Mouse (Mus musculus): ENCODE measurements around the gene Gm21974. TPM values are rescaled to one million over a fixed set of nuclear protein-coding genes. Genes with fewer than 3 reads are reported as not detected.
"Not testable (repeated sequence)": the region's sequence is repeated elsewhere in the genome, so short reads cannot be mapped to it uniquely, and the experiment has no call there.

Gene Gm21974
- not detected for total RNA-seq (2021)
- long read RNA-seq, experiment 1, partial matches to known transcripts = 0 of 3 reads
- long read RNA-seq, experiment 1, other reads (novel, unspliced or antisense) = 3 of 3 reads
- long read RNA-seq, experiment 2, partial matches to known transcripts = 0 of 1 reads
- long read RNA-seq, experiment 2, other reads (novel, unspliced or antisense) = 1 of 1 reads

DNA sequence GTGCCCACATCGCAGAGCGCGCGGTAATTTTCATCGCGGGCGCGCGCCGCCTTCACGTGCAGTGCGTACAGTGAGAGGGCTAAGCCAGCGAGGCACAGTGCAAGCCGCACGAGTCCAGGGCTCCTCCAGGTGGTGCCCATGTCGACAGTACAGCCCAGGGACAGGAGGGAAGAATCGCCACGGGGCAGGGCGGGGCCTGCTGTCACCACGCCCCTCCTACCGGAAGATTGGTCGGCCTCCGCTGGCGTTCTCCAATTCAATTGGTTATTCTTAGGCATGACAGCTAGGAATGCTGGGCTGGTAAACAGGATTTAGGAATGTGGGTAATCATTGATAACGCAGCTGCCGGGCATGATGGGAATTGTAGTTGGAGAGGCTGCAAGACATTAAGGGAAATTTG lies at the start of gene Gm21974, which contains the start of gene Vkorc1:
TSS of gene Gm21974 (minus strand) at position 13 of the 400 bp plus-strand sequence.
TSS of gene Vkorc1 (minus strand) at position 176 of the 400 bp plus-strand sequence.
- peak; percentile 91 for DNase-seq (ENCODE audit: low spot score in 2 of 2)

DNA sequence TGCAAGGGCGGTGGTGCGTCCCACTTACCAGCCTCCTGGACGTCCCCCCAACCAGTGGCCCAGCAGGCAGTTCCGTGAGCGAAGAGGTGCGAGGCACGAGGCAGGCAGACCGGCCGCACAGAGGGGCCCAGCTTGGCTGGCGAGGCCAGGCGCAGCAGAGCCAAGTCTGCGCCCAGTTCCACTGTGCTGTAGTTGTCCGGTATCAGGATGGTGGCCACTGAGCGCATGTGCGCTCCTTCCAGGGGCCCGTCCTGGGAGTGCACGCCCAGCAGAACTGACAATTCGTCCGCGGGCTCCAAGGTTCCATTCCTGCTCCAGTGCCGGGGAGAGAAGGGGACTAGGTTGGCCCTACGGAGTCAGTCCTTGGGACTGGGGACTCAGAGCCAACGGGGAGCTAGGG lies 49.4 kb upstream of the Gm21974 start:
- DNase-seq (ENCODE audit: low spot score in 2 of 2) = no peak

DNA sequence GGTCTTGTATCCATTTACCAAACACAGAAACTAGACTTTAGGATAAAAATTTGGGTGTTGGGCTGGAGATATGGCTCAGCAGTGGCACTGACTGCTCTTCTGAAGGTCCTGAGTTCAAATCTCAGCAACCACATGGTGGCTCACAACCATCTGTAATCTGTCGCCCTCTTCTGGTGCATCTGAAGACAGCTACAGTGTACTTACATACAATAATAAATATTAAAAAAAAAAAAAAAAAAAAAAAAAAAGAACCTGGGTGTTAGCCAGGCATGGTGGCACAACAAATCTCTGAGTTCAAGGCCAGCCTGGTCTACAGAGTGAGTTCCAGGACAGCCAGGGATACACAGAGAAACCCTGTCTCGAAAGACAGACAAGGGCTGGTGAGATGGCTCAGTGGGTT lies 46.8 kb upstream of the Gm21974 start:
- DNase-seq (ENCODE audit: low spot score in 2 of 2) = not testable (repeated sequence)

DNA sequence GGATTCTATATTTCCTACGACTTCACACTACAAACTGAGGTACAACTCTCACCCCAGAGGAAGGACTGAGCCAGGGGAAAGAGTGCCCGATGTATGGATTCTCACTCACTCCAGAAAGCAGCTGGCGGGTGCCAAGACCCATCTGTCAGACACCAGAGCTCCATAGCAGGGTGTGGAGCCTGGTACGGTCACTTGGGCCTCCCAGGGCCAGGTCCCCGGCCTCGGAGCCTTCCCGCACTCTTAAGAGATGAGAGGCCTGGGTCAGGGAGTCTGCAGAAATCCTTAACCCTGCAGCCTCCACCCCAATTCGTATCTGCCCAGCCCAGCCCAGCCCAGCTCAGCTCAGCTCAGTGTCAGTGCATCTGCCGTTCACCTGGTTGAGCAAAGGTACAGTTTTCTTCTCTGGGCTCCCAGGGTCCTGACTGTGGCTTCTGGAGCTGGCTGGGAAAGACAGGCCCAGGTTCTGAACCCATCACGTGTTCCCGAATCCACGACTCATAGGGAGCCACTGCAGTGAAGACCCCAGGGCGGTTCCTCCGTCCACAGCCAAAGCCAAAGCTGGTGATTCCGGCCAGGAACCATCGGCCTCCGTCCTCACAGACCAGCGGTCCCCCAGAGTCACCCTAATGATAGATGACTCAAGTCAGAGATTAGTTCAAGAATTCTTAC lies 41.1 kb upstream of the Gm21974 start:
- DNase-seq (ENCODE audit: low spot score in 2 of 2) = no peak

DNA sequence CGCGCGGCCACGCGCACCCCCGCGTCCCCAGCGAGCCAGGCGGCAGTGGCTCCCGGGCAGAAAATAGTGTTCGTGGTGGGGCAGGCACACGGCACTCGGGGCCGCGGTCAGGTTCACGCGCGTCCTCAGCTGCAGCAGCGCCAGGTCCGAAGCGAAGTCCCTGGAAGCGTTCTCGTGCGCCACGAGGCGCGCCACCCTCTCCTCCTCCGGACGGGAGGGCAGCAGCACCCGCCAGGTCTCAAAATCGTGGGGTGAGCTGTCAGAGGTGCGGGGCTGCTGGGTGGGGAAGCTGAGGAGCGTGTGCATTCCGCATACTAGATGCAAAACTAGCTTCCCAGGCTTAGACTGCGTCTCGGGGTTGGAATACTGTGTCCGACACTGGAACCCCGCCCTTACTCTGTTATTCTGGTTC lies 40.5 kb upstream of the Gm21974 start:
- DNase-seq (ENCODE audit: low spot score in 2 of 2) = no peak

DNA sequence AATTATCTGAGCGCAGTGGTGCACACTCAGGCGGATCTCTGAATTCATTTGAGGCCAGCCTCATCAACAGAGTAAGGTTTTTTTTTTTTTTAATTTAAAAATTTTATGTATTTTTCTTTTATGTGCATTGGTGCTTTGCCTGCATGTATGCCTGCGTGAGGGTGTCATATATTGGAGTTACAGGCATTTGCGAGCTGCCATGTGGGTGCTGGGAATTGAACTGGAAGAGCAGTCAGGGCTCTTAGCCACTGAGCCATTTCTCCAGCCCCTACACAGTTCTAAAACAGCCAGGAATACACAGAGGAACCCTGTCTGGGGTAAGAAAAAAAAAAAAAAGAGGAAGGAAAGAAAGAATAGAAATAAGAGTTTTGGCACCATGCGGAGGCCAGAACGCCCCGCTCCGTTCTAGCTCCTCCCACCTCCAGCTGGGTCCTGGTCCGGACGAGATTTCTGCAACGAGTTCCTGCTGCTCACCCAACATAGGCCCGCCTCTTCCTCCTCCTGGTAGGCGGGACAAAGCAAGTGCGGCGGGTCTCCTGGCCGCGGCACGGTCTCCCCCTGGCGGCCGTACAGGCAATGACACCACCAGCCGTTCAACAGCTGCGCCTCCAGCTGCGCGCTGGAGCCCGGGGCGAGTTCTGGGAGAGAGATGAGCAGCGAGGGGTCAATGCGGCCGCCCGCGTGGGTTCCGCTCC lies 39.9 kb upstream of the Gm21974 start:
- DNase-seq (ENCODE audit: low spot score in 2 of 2) = peak; percentile 95

DNA sequence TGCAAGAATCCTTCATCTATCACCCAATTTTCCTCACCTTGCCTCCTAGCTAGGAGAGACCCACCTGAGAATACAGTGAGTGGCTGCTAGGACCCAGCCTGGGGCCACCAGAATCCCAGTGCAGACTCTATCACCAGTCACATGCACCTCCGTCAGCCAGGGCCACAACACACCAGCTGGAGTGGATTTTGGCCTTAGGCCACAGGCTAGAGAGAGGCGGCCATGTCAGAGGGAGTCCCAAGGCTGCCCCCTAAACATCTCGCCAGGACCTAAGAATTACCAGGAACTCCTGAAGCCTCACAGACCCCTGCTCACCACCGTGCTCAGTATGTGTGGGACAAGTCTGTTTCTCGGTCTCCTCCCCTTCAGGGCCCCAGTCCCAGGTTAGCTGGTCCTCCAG lies 38.8 kb upstream of the Gm21974 start:
- no peak for DNase-seq (ENCODE audit: low spot score in 2 of 2)

DNA sequence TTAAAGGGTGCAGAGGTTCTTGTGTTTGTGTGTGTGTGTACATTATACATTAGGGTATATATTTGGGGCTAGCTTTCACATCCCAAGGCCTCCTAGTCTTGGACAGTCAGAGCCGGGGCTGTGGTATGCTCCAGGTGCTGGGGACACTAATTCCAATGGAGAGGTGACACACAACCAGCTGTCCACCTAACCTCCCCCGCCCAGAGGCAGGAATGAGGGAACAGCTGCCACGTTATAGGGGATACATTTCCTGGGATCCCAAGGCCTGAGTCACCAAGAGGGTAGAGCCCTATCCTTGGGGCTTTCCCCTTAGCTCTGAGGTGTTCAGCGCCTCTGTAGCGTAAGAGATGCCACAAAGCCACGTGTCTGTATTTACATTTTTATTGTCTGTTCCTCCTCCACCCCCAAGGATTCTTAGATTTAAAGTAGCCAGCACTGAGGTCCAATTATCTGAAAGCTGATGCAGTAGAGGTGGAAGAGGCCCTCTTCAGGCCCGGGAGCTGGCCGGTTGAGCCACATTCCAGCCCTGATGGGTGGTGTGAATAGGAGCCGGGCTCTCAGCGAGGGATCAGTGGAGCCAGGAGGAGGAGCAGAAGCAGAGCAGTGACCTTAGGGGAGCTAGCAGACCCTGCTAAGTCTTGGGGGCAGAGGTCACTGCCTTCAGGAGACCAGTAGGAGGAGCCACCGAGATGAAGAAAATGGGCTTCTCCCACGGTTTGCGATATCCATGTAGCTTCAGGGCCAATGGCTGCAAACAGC lies 37.2 kb upstream of the Gm21974 start:
- DNase-seq (ENCODE audit: low spot score in 2 of 2) = no peak

DNA sequence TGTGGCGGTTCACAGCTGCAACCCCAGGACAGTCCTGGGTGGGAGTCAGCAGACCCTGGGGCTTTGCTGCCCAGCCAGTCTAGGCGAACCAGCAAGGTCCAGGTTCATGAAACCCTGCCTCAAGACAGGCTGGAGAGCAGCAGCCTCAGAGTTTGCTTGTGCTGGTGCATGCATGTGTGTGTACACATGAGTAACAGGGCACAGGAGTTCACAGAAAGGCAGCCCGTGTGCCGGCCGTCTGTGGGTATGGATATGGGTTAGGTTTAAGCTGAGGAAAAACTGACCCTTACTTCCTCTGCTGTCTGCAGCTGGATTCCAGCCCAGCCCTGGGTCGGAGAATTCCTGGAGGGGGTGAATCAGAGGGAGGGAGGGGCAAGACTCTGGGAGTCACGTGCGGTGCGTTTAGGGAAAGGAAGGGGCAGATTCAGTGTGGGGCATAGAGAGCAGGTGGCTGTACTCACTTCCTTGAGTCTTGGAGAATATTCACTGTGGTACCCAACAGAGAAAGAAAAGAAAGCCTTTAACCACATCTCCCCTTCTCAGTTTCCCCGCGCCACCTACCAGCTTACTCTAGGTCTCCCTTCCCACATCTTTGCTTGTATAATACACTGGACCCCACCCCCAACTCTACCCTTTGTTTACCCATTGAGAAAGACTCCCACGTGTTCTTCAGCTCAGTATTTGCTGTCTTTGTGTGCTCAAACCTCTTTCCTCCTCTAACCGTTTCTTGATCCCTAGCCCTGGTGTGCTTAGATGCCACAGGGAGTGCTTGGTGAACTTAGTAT lies 36.3 kb upstream of the Gm21974 start:
- DNase-seq (ENCODE audit: low spot score in 2 of 2) = peak in 1 of 2 experiments; percentile 32

DNA sequence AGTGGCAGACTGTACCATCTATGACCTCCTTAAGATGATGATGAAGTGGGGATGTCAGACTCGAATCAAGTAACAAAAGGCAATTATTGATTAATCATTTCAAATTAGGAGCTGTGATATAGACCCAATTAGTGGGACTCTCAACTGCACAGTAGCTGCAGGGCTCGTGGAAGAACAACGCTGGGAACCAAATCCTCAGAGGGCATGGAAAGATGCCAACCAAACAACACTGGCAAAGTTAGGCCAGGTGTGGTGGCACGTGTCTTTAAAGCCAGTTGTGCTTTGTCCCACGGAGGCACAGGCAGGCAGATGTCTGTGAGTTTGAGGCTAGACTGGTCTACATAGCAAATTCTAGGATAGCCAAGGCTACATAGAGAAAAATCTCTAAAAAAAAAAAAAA lies 35.4 kb upstream of the Gm21974 start:
- DNase-seq (ENCODE audit: low spot score in 2 of 2) = no peak

DNA sequence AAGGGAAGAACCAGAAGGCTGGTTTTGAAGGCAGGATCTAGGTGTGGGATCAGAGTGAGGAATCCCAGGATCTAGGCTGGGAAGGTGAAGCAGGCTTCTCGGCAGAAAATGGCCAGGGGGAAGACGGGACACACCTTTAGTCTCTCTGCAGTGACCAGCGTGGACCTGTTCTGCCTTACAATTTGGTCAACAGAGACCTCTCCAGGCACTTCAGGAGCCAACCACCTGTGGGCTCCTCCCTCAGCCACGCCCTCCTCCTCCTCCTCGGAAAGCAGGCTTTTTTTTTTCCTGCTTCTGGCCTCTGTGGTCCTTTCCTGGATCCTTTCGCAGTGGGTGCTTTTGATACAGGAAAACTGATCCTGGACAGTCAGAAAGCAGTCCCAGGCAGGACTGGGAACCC lies 34.7 kb upstream of the Gm21974 start, which contains the start of gene Prss8:
TSS of gene Prss8 (minus strand) at position 182 of the 400 bp plus-strand sequence.
- DNase-seq (ENCODE audit: low spot score in 2 of 2) = no peak

DNA sequence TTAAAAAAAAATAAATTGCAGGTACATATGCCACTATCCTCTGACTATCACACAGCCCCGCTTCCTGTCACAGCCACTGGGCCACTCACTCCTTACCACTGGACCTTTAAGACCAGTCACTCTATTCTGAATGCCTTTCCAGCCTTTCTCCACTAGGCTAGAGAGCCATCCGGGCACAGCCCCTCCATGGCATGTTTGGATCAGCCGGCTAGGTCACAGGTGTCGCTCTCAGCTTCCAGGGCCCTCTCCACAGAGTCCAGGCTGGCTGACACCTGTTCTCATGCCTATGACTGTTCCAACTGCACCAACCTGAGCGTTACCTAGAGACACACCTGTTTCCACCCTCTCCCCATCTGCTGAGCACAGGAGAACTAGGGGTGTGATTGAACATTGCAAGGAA lies 33.3 kb upstream of the Gm21974 start:
- DNase-seq (ENCODE audit: low spot score in 2 of 2) = no peak

DNA sequence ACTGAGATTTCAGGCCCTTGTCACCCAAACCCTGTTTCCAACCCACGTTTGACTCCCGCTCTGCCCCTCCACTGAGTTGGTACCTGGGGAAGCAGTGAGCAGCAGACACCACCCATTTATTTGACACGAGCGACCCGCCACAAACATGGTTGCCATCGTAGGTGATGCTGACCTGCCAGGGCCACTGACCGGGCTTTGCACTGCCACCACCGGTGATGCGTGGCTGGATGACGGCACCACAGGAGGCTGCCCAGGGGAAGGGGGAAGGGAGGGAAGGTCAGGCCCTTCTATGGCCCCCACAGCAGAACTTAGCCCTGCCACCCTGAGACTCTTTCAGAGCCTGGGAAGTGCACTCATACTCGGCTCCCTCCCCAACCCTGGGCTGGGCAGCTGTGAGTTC lies 32.5 kb upstream of the Gm21974 start:
- DNase-seq (ENCODE audit: low spot score in 2 of 2) = no peak

DNA sequence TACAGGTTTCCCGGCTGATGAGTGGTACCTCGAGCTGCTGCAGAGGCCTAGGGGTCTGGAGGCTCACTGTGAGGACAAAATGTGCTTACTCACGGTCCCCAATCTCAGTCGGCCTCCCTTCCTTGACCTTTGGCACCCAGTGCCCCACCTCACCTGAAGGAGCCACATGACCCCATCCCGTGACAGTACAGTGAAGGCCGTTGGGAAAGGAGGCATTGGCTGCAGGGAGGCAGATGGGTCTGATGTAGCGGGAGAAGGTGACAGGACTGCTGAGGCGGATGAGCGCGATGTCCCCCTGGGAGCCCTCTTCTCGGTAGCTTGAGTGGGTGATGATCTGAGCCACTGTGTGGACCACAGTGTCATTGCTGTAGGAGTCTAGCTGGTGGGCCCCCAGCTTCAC lies 31.6 kb upstream of the Gm21974 start:
- DNase-seq (ENCODE audit: low spot score in 2 of 2) = no peak

DNA sequence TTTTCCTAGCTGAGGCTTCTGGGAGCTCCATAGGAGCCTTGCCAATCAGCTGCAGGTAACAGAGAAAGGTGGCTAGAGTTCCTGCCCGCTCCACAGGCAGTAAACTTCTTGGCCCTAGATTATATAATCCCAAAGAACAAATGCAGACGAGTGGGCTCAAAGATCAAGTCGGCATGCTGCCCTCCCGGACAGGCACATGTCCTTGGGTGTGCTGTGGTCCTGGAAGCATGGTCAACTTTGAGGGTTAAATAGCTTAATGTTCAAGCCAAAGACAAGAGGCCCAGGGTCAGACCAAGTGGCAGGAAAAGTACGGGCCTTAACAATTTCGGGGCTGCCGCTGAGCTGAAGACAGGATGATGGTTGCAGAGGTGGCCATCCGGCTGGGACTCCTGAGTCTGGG lies 30.8 kb upstream of the Gm21974 start:
- no peak for DNase-seq (ENCODE audit: low spot score in 2 of 2)

DNA sequence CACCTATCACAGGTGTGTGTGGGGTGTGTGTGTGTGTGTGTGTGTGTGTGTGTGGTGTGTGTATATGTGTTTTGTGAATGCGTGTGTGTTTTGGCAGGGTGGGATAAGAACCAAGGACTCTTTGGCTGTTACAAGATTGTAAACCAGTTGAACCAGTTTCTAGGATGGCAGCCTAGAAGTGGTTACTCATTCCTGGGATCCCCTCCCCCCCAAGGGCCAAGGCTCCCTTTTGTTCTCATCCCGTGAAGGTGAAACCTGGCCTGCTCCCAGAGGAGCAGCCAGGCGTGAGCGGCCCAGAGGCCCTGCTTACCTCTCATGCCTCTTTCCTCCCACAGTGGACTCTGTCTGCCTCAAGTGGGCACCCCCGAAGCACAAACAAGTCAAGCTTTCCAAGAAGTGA lies 30.0 kb upstream of the Gm21974 start:
- no peak for DNase-seq (ENCODE audit: low spot score in 2 of 2)

DNA sequence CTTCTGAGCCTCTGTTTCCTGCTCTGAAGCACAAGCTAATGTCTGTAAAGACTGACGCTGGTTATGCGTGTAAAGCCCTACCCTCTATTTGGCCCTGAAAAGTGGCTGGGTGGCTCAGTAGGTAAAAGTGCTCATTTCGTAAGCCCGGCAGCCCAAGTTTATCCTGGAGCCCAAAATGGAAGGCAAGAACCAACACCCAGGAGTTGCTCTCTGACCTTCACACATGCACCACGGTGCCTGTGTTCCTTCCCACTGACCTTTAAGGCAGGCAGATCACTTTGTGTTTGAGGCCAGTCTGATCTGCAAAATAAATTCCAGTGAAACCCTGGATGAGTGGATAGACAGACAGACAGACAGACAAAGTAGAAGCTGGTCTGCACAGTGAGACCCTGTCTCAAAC lies 28.5 kb upstream of the Gm21974 start:
- DNase-seq (ENCODE audit: low spot score in 2 of 2) = no peak

DNA sequence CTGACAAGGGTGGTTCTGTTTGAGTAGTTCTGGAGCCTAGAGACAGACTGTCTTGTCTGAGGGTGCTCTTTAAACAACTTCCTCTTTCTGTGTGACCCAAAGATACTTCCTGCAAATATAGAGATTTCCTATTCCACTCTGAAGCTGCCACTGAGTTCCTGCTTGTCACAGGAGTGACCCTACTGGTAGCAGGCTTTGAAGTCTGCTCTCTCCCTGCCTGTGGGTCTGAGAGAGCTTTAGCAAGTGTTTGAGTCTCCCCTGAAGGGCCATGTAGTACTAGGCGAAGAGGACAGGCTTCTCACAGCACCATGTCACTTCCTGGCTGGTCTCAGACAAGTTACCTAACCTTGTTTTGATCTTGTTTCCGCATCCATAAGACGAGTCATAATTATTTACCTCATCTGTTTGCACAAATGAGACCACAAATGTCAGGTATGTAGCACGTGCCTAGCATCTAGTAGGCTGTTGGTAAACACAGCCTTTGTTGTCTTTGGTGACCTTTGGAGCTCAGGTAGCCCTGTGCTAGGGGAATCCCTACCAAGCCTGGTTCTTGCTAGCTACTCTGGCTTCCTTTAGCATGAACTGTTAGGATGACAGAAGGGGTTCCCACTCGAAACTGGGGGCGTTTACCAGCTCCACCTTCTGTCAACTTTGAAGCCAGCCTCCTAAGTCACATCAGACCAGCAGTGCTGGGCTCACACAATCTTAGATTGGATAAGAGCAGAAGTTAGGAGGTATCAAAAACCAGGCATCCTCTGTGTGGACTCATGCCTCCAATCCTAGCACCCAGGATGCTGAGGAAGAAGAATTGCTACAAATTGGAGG lies 27.4 kb upstream of the Gm21974 start:
- DNase-seq (ENCODE audit: low spot score in 2 of 2) = no peak

DNA sequence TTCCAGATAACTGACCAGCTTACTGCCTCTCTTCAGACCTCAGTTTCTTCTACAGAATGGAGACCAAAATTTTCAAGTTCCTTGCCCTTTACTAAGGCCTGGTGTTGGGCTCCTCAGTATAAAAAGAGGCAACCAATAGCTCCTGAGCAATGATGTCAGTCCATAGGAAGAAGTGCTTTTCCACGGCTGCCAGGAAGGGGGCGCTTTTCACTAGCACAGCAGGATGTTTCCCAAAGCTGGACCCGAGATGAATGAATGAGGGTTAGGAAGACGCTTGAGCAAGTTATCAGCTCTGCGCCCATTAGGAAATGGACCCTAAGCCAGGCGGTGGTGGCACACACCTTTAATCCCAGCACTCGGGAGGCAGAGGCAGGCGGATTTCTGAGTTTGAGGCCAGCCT lies 26.3 kb upstream of the Gm21974 start:
- no peak for DNase-seq (ENCODE audit: low spot score in 2 of 2)

DNA sequence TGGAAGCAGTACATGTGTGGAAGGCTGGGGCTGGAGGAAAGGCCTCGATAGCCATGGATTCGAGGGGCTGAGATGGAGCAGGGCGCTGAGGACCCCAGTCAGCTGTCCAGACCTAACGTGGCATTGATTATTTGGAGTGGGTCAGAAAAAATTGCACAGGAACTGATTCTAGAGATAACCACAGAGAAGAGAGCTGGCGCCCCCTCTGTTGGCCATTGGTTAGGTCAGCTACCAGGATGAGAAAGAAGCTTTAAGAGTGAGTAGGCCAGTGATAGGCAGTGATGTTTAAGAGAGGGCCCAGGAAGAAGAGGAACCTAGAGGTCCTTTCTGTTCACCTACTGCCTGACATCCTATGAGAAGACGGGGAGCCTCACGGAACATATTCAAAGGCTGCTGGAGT lies 24.0 kb upstream of the Gm21974 start:
- DNase-seq (ENCODE audit: low spot score in 2 of 2) = no peak

Measured in adrenal gland, adult 18-20 months (tissue).